Mouse (Mus musculus): ENCODE data around the gene Cldn9. TPM values are rescaled to one million over a fixed set of nuclear protein-coding genes. Genes with fewer than 3 reads are reported as not detected.

Cldn9 gene
- polyA plus RNA-seq, 1 experiment from 2014 or later: 41.2 TPM

GRCm38 (mm10) chr17:23653324-23653723 lies 30.5 kb downstream of the Cldn9 start:
- H3K4me3 ChIP-seq (replicated peaks; ENCODE audit: low read depth, low read length): no peak overlapping the region
- H3K9ac ChIP-seq (ENCODE audit: low read depth, low read length): no peak overlapping the region
- no peaks in the 10 kb centered on the region for H3K36me3 ChIP-seq (ENCODE audit: insufficient read depth, low read length)
- no peak overlapping the region for H3K27ac ChIP-seq
- WGBS: 93% methylated on average over 1 of the region's 2 CpGs
- ATAC-seq (replicated peaks; ENCODE audit: low FRiP score, low read depth) (no peak), DNase-seq (ENCODE audit: low spot score) (no peak)
- TF ChIP-seq CTCF (IDR thresholded peaks at IDR 0.05; ENCODE audit: low read depth): peak; percentile 44
- no peaks in the 10 kb centered on the region for H3K9me3 ChIP-seq (replicated peaks; ENCODE audit: low read length)
- no peaks in the 10 kb centered on the region for H3K4me1 ChIP-seq (replicated peaks; ENCODE audit: insufficient read depth, low read length)
- H3K4me2 ChIP-seq (ENCODE audit: low read length): no peak overlapping the region
- no peaks in the 10 kb centered on the region for H3K27me3 ChIP-seq (ENCODE audit: insufficient read depth, low read length)

GRCm38 (mm10) chr17:23651363-23651762 lies 32.5 kb downstream of the Cldn9 start:
- ATAC-seq (replicated peaks; ENCODE audit: low FRiP score, low read depth): no peak
- Histone ChIP-seq H3K9me3 (replicated peaks; ENCODE audit: low read length) (no peaks in the 10 kb centered on the region), H3K36me3 (ENCODE audit: insufficient read depth, low read length) (no peaks in the 10 kb centered on the region)

GRCm38 (mm10) chr17:23645894-23646293 lies 37.9 kb downstream of the Cldn9 start:
- H3K9me3 ChIP-seq (replicated peaks; ENCODE audit: low read length): no peaks in the 10 kb centered on the region
- no peak overlapping the region for H3K27ac ChIP-seq
- ATAC-seq (replicated peaks; ENCODE audit: low FRiP score, low read depth) (no peak), DNase-seq (ENCODE audit: low spot score) (no peak)
- TF ChIP-seq CTCF (IDR thresholded peaks at IDR 0.05; ENCODE audit: low read depth): no peak
- H3K4me2 ChIP-seq (ENCODE audit: low read length): no peak overlapping the region
- WGBS: 40% methylated on average over 10 of the region's 10 CpGs
- no peaks in the 10 kb centered on the region for H3K36me3 ChIP-seq (ENCODE audit: insufficient read depth, low read length)
- H3K4me1 ChIP-seq (replicated peaks; ENCODE audit: insufficient read depth, low read length): no peaks in the 10 kb centered on the region
- H3K27me3 ChIP-seq (ENCODE audit: insufficient read depth, low read length): peaks cover 6% of the 10 kb centered on the region; the same call in 1 of the 2 replicates
- H3K4me3 ChIP-seq (replicated peaks; ENCODE audit: low read depth, low read length): no peak overlapping the region
- H3K9ac ChIP-seq (ENCODE audit: low read depth, low read length): no peak overlapping the region

More at GRCm38 (mm10) chr17:23651363-23651762, 32.5 kb downstream of the Cldn9 start:
- 78% methylated on average over 6 of the region's 6 CpGs for WGBS
- H3K27me3 ChIP-seq (ENCODE audit: insufficient read depth, low read length): no peaks in the 10 kb centered on the region
- H3K4me3 ChIP-seq (replicated peaks; ENCODE audit: low read depth, low read length): no peak overlapping the region
- no peaks in the 10 kb centered on the region for H3K4me1 ChIP-seq (replicated peaks; ENCODE audit: insufficient read depth, low read length)
- no peak for TF ChIP-seq CTCF (IDR thresholded peaks at IDR 0.05; ENCODE audit: low read depth)
- no peak overlapping the region for H3K27ac ChIP-seq
- DNase-seq (ENCODE audit: low spot score): no peak
- H3K9ac ChIP-seq (ENCODE audit: low read depth, low read length): no peak overlapping the region
- H3K4me2 ChIP-seq (ENCODE audit: low read length): no peak overlapping the region

- no peaks in the 10 kb centered on the region for H3K36me3 ChIP-seq (ENCODE audit: insufficient read depth, low read length)
- no peak within 1 kb of the TSS for H3K27ac ChIP-seq
- TF ChIP-seq CTCF (IDR thresholded peaks at IDR 0.05; ENCODE audit: low read depth): no peak
- no peaks in the 10 kb centered on the region for H3K9me3 ChIP-seq (replicated peaks; ENCODE audit: low read length)
- WGBS: under 1% methylated on average over 58 of the region's 58 CpGs
- 0 out of 2 replicates have a peak, but pooled peaks have one; percentile 41 for ATAC-seq (replicated peaks; ENCODE audit: low FRiP score, low read depth)
- no peaks in the 10 kb centered on the region for H3K4me1 ChIP-seq (replicated peaks; ENCODE audit: insufficient read depth, low read length)
- peak within 1 kb of the TSS; percentile 43 for H3K4me3 ChIP-seq (replicated peaks; ENCODE audit: low read depth, low read length)
- peak within 1 kb of the TSS; percentile 53; the same call in 1 of the 2 replicates for H3K9ac ChIP-seq (ENCODE audit: low read depth, low read length)
- peaks cover 6% of the 10 kb centered on the region; the same call in 1 of the 2 replicates for H3K27me3 ChIP-seq (ENCODE audit: insufficient read depth, low read length)
- peak within 1 kb of the TSS; percentile 67 for H3K4me2 ChIP-seq (ENCODE audit: low read length)
- DNase-seq (ENCODE audit: low spot score): peak; percentile 46
These were observed 39.0 kb downstream of the Cldn9 start, which contains the start of gene Mmp25 for GRCm38 (mm10) chr17:23644613-23645495. Gene Mmp25 (minus strand): TSS chr17:23645277.

Other genes with a start within 250 kb of the Cldn9 start
- not detected in 2 replicates for gene Vmn2r117, start 204.3 kb downstream of the Cldn9 start, polyA plus RNA-seq (2015; fragmentation: Nextera tagmentation; extraction: Ambion mirVana)
- gene Zfp213, start 119.8 kb downstream of the Cldn9 start, polyA plus RNA-seq (2015; fragmentation: Nextera tagmentation; extraction: Ambion mirVana): 16.8 and 19.1 TPM in 2 replicates
- 12.6 and 14.3 TPM in 2 replicates for gene Zfp13, start 84.5 kb downstream of the Cldn9 start, polyA plus RNA-seq (2015; fragmentation: Nextera tagmentation; extraction: Ambion mirVana)
- not detected in 2 replicates for gene Zscan10, start 83.2 kb downstream of the Cldn9 start, polyA plus RNA-seq (2015; fragmentation: Nextera tagmentation; extraction: Ambion mirVana)
- 0.66 and 0.92 TPM in 2 replicates for gene Mmp25, start 38.7 kb downstream of the Cldn9 start, polyA plus RNA-seq (2015; fragmentation: Nextera tagmentation; extraction: Ambion mirVana)
- 2.1 and 2.4 TPM in 2 replicates for gene Bicdl2, start 23.5 kb downstream of the Cldn9 start, polyA plus RNA-seq (2015; fragmentation: Nextera tagmentation; extraction: Ambion mirVana)
- gene Hcfc1r1, start 10.4 kb downstream of the Cldn9 start, polyA plus RNA-seq (2015; fragmentation: Nextera tagmentation; extraction: Ambion mirVana): 116 and 120 TPM in 2 replicates
- gene Thoc6, start 10.1 kb downstream of the Cldn9 start, polyA plus RNA-seq (2015; fragmentation: Nextera tagmentation; extraction: Ambion mirVana): 32.3 and 35.5 TPM in 2 replicates
- gene Tnfrsf12a, start 6.6 kb downstream of the Cldn9 start, polyA plus RNA-seq (2015; fragmentation: Nextera tagmentation; extraction: Ambion mirVana): 47.0 and 50.0 TPM in 2 replicates
- gene Cldn6, start 4.8 kb downstream of the Cldn9 start, polyA plus RNA-seq (2015; fragmentation: Nextera tagmentation; extraction: Ambion mirVana): 131 and 155 TPM in 2 replicates
- gene 1520401A03Rik, start 38.8 kb upstream of the Cldn9 start, polyA plus RNA-seq (2015; fragmentation: Nextera tagmentation; extraction: Ambion mirVana): 0.05 and 0.30 TPM in 2 replicates
- 21.1 and 24.5 TPM in 2 replicates for gene Pkmyt1, start 42.3 kb upstream of the Cldn9 start, polyA plus RNA-seq (2015; fragmentation: Nextera tagmentation; extraction: Ambion mirVana)
- 16.0 and 17.9 TPM in 2 replicates for gene Paqr4, start 56.8 kb upstream of the Cldn9 start, polyA plus RNA-seq (2015; fragmentation: Nextera tagmentation; extraction: Ambion mirVana)
- 0.29 and 0.52 TPM in 2 replicates for gene Kremen2, start 61.8 kb upstream of the Cldn9 start, polyA plus RNA-seq (2015; fragmentation: Nextera tagmentation; extraction: Ambion mirVana)
- gene Flywch1, start 87.6 kb upstream of the Cldn9 start, polyA plus RNA-seq (2015; fragmentation: Nextera tagmentation; extraction: Ambion mirVana): 74.6 and 74.7 TPM in 2 replicates
- 40.9 and 46.8 TPM in 2 replicates for gene Flywch2, start 102.1 kb upstream of the Cldn9 start, polyA plus RNA-seq (2015; fragmentation: Nextera tagmentation; extraction: Ambion mirVana)
- 304 and 321 TPM in 2 replicates for gene Srrm2, start 106.5 kb upstream of the Cldn9 start, polyA plus RNA-seq (2015; fragmentation: Nextera tagmentation; extraction: Ambion mirVana)
- 1,058 and 1,143 TPM in 2 replicates for gene Elob, start 145.1 kb upstream of the Cldn9 start, polyA plus RNA-seq (2015; fragmentation: Nextera tagmentation; extraction: Ambion mirVana)
- gene Prss33, start 152.0 kb upstream of the Cldn9 start, polyA plus RNA-seq (2015; fragmentation: Nextera tagmentation; extraction: Ambion mirVana): 0.11 TPM in 1 of 2 replicates, not detected in the other
- not detected in 2 replicates for gene Prss32, start 159.8 kb upstream of the Cldn9 start, polyA plus RNA-seq (2015; fragmentation: Nextera tagmentation; extraction: Ambion mirVana)
- gene Prss41, start 160.1 kb upstream of the Cldn9 start, polyA plus RNA-seq (2015; fragmentation: Nextera tagmentation; extraction: Ambion mirVana): 2.8 and 3.1 TPM in 2 replicates
- gene Prss21, start 184.0 kb upstream of the Cldn9 start, polyA plus RNA-seq (2015; fragmentation: Nextera tagmentation; extraction: Ambion mirVana): not detected in 2 replicates
- not detected in 2 replicates for gene Dcpp1, start 196.8 kb upstream of the Cldn9 start, polyA plus RNA-seq (2015; fragmentation: Nextera tagmentation; extraction: Ambion mirVana)
- gene Dcpp2, start 196.9 kb upstream of the Cldn9 start, polyA plus RNA-seq (2015; fragmentation: Nextera tagmentation; extraction: Ambion mirVana): not detected in 2 replicates
- not detected in 2 replicates for gene Dcpp3, start 233.4 kb upstream of the Cldn9 start, polyA plus RNA-seq (2015; fragmentation: Nextera tagmentation; extraction: Ambion mirVana)

Data from kidney, postnatal 0 days (tissue).